24 mouse cellular contexts compared by ENCODE assay signal in genomic region chr7:127649206-127649605, GRCm38 (mm10).
"Had no signal": no experiment of that assay in that cellular context is flagged by ENCODE, and none has a peak within 500 bp of the region (broad histone marks: within the 10 kb centered on the region; RNA-seq: fewer than 3 reads in every experiment).

No protein-coding gene starts in this region.

- H3K4me3 ChIP-seq: gastrocnemius, adult 2 months; heart, embryonic 10.5 days; heart, embryonic 12.5 days; hindbrain, embryonic 10.5 days; hindbrain, embryonic 12.5 days; intestine, embryonic 15.5 days; layer of hippocampus, adult 2 months; left cerebral cortex, adult 2 months; limb, embryonic 10.5 days; limb, embryonic 12.5 days; liver, embryonic 12.5 days had no signal

- DNase-seq: gastrocnemius, adult 2 months; gastrocnemius, postnatal 10 days; gastrocnemius, postnatal 25 days; heart, adult 18-20 months; heart, postnatal 10 days; heart, postnatal 4 days; kidney, adult 8-10 months; kidney, postnatal 10 days; kidney, postnatal 4 days; liver had no signal

- H3K27ac ChIP-seq: gastrocnemius, adult 2 months; heart, embryonic 10.5 days; hindbrain, embryonic 10.5 days; hindbrain, embryonic 12.5 days; hindbrain, embryonic 14.5 days; intestine, embryonic 15.5 days; layer of hippocampus, adult 2 months; left cerebral cortex, adult 2 months; limb, embryonic 10.5 days; limb, embryonic 12.5 days; liver, embryonic 12.5 days; liver, embryonic 14.5 days had no signal

- H3K4me2 ChIP-seq: heart, embryonic 12.5 days; hindbrain, embryonic 12.5 days; hindbrain, embryonic 14.5 days; intestine, embryonic 15.5 days; limb, embryonic 12.5 days; liver, embryonic 12.5 days had no signal

- ATAC-seq: hindbrain, embryonic 16.5 days; inflammation-experienced regulatory T-cells, adult 6 months; intestine, embryonic 15.5 days; liver, embryonic 12.5 days had no signal

- H3K36me3 ChIP-seq: heart, embryonic 10.5 days; heart, embryonic 12.5 days; hindbrain, embryonic 10.5 days; hindbrain, embryonic 12.5 days; intestine, embryonic 15.5 days; limb, embryonic 10.5 days; limb, embryonic 12.5 days; liver, embryonic 12.5 days had no signal

- H3K9me3 ChIP-seq: heart, embryonic 10.5 days; heart, embryonic 12.5 days; hindbrain, embryonic 10.5 days; hindbrain, embryonic 12.5 days; intestine, embryonic 15.5 days; limb, embryonic 10.5 days; limb, embryonic 12.5 days; liver, embryonic 12.5 days had no signal

- H3K27me3 ChIP-seq: hindbrain, embryonic 12.5 days; intestine, embryonic 15.5 days; limb, embryonic 12.5 days had no signal

- H3K9ac ChIP-seq: heart, embryonic 12.5 days; hindbrain, embryonic 12.5 days; hindbrain, embryonic 14.5 days; intestine, embryonic 15.5 days; limb, embryonic 12.5 days; liver, embryonic 12.5 days; liver, embryonic 14.5 days had no signal

- H3K4me1 ChIP-seq: hindbrain, embryonic 12.5 days; intestine, embryonic 15.5 days had no signal
